Mouse (Mus musculus): ENCODE results near the gene Krt20. TPM values are rescaled to one million over a fixed set of nuclear protein-coding genes. Genes with fewer than 3 reads are reported as not detected.

Krt20 gene
- polyA plus RNA-seq, 1 experiment from 2014 or later = 24.6 TPM

- no peak for ATAC-seq
- Histone ChIP-seq H3K9me3 (replicated peaks) (no peaks in the 10 kb centered on the region), H3K27me3 (replicated peaks) (peaks cover 12% of the 10 kb centered on the region; the same call in 1 of the 2 replicates), H3K27ac (no peak overlapping the region), H3K36me3 (no peaks in the 10 kb centered on the region), H3K9ac (no peak overlapping the region), H3K4me1 (no peaks in the 10 kb centered on the region), H3K4me2 (no peak overlapping the region), H3K4me3 (no peak overlapping the region)
- 66% methylated on average over 13 of the region's 13 CpGs for WGBS (ENCODE audit: insufficient replicate concordance)
These were observed 37.9 kb downstream of the Krt20 start for GRCm38 (mm10) chr11:99399956-99400549.

GRCm38 (mm10) chr11:99398832-99399231 lies 39.1 kb downstream of the Krt20 start:
- Histone ChIP-seq H3K4me1 (no peaks in the 10 kb centered on the region), H3K36me3 (no peaks in the 10 kb centered on the region), H3K27ac (no peak overlapping the region), H3K9ac (no peak overlapping the region), H3K4me3 (no peak overlapping the region), H3K27me3 (replicated peaks) (peaks cover 12% of the 10 kb centered on the region; the same call in 1 of the 2 replicates), H3K4me2 (no peak overlapping the region), H3K9me3 (replicated peaks) (no peaks in the 10 kb centered on the region)
- 40% methylated on average over 8 of the region's 8 CpGs for WGBS (ENCODE audit: insufficient replicate concordance)
- ATAC-seq = no peak

- Histone ChIP-seq H3K9me3 (replicated peaks) (no peaks in the 10 kb centered on the region), H3K27ac (no peak overlapping the region), H3K4me3 (no peak overlapping the region), H3K4me1 (no peaks in the 10 kb centered on the region), H3K4me2 (no peak overlapping the region), H3K36me3 (no peaks in the 10 kb centered on the region), H3K9ac (no peak overlapping the region), H3K27me3 (replicated peaks) (peaks cover 12% of the 10 kb centered on the region; the same call in 1 of the 2 replicates)
- ATAC-seq = no peak
- WGBS (ENCODE audit: insufficient replicate concordance) = 46% methylated on average over 3 of the region's 3 CpGs
These were observed 39.9 kb downstream of the Krt20 start for GRCm38 (mm10) chr11:99398084-99398483.

GRCm38 (mm10) chr11:99396661-99397060 lies 41.3 kb downstream of the Krt20 start:
- H3K4me3 ChIP-seq = no peak overlapping the region
- no peak overlapping the region for H3K4me2 ChIP-seq
- H3K9ac ChIP-seq = no peak overlapping the region
- H3K36me3 ChIP-seq = no peaks in the 10 kb centered on the region
- no peak overlapping the region for H3K27ac ChIP-seq
- ATAC-seq = no peak
- H3K27me3 ChIP-seq (replicated peaks) = peaks cover 12% of the 10 kb centered on the region; the same call in 1 of the 2 replicates
- H3K9me3 ChIP-seq (replicated peaks) = no peaks in the 10 kb centered on the region
- H3K4me1 ChIP-seq = no peaks in the 10 kb centered on the region
- WGBS (ENCODE audit: insufficient replicate concordance) = 64% methylated on average over 2 of the region's 2 CpGs

GRCm38 (mm10) chr11:99396034-99396433 lies 41.9 kb downstream of the Krt20 start:
- no peaks in the 10 kb centered on the region for H3K36me3 ChIP-seq
- no peak for ATAC-seq
- H3K9ac ChIP-seq = no peak overlapping the region
- no peaks in the 10 kb centered on the region for H3K4me1 ChIP-seq
- H3K9me3 ChIP-seq (replicated peaks) = no peaks in the 10 kb centered on the region
- H3K27me3 ChIP-seq (replicated peaks) = peaks cover 13% of the 10 kb centered on the region; the same call in 1 of the 2 replicates
- no peak overlapping the region for H3K27ac ChIP-seq
- WGBS (ENCODE audit: insufficient replicate concordance) = 41% methylated on average over 3 of the region's 3 CpGs
- H3K4me2 ChIP-seq = no peak overlapping the region
- no peak overlapping the region for H3K4me3 ChIP-seq

GRCm38 (mm10) chr11:99392492-99392891 lies 45.5 kb downstream of the Krt20 start:
- Histone ChIP-seq H3K4me2 (no peak overlapping the region), H3K4me1 (no peaks in the 10 kb centered on the region), H3K9ac (no peak overlapping the region), H3K27me3 (replicated peaks) (peaks cover 14% of the 10 kb centered on the region), H3K4me3 (no peak overlapping the region), H3K27ac (no peak overlapping the region), H3K36me3 (0 out of 2 replicates have a peak, but pooled peaks cover 3% of the 10 kb centered on the region), H3K9me3 (replicated peaks) (no peaks in the 10 kb centered on the region)
- no peak for ATAC-seq
- WGBS (ENCODE audit: insufficient replicate concordance) = 68% methylated on average over 10 of the region's 10 CpGs

GRCm38 (mm10) chr11:99391375-99391774 lies 46.6 kb downstream of the Krt20 start:
- Histone ChIP-seq H3K27ac (no peak overlapping the region), H3K4me2 (no peak overlapping the region), H3K4me1 (no peaks in the 10 kb centered on the region), H3K4me3 (no peak overlapping the region), H3K9me3 (replicated peaks) (no peaks in the 10 kb centered on the region), H3K9ac (no peak overlapping the region), H3K36me3 (0 out of 2 replicates have a peak, but pooled peaks cover 3% of the 10 kb centered on the region), H3K27me3 (replicated peaks) (peaks cover 19% of the 10 kb centered on the region)
- WGBS (ENCODE audit: insufficient replicate concordance) = 65% methylated on average over 6 of the region's 6 CpGs
- no peak for ATAC-seq

- 58% methylated on average over 7 of the region's 7 CpGs for WGBS (ENCODE audit: insufficient replicate concordance)
- no peaks in the 10 kb centered on the region for H3K4me1 ChIP-seq
- no peak overlapping the region for H3K27ac ChIP-seq
- H3K9me3 ChIP-seq (replicated peaks) = no peaks in the 10 kb centered on the region
- H3K27me3 ChIP-seq (replicated peaks) = peaks cover 22% of the 10 kb centered on the region
- 0 out of 2 replicates have a peak, but pooled peaks cover 3% of the 10 kb centered on the region for H3K36me3 ChIP-seq
- no peak for ATAC-seq
- H3K4me3 ChIP-seq = no peak overlapping the region
- no peak overlapping the region for H3K9ac ChIP-seq
- H3K4me2 ChIP-seq = no peak overlapping the region
These were observed 47.1 kb downstream of the Krt20 start for GRCm38 (mm10) chr11:99390866-99391265.

- Histone ChIP-seq H3K4me3 (no peak within 1 kb of the TSS), H3K4me1 (no peaks in the 10 kb centered on the region), H3K4me2 (no peak within 1 kb of the TSS), H3K36me3 (0 out of 2 replicates have a peak, but pooled peaks cover 3% of the 10 kb centered on the region), H3K27ac (no peak within 1 kb of the TSS), H3K27me3 (replicated peaks) (peaks cover 25% of the 10 kb centered on the region), H3K9me3 (replicated peaks) (no peaks in the 10 kb centered on the region), H3K9ac (no peak within 1 kb of the TSS)
- WGBS (ENCODE audit: insufficient replicate concordance) = 69% methylated on average over 4 of the region's 4 CpGs
- no peak for ATAC-seq
These were observed 48.7 kb downstream of the Krt20 start, which contains the start of gene Krt10 for GRCm38 (mm10) chr11:99389264-99389663. Gene Krt10, minus strand, starts transcription at chr11:99389364.

- Histone ChIP-seq H3K27ac (no peak overlapping the region), H3K4me2 (no peak overlapping the region), H3K4me1 (no peaks in the 10 kb centered on the region), H3K4me3 (no peak overlapping the region), H3K9ac (no peak overlapping the region), H3K36me3 (0 out of 2 replicates have a peak, but pooled peaks cover 3% of the 10 kb centered on the region), H3K27me3 (replicated peaks) (peaks cover 28% of the 10 kb centered on the region), H3K9me3 (replicated peaks) (no peaks in the 10 kb centered on the region)
- WGBS (ENCODE audit: insufficient replicate concordance) = 77% methylated on average over 18 of the region's 18 CpGs
- no peak for ATAC-seq
These were observed 49.3 kb downstream of the Krt20 start for GRCm38 (mm10) chr11:99388661-99389060.

- H3K4me3 ChIP-seq = peak overlapping the region; percentile 61
- WGBS (ENCODE audit: insufficient replicate concordance) = 3% methylated on average over 71 of the region's 71 CpGs
- peaks cover 39% of the 10 kb centered on the region for H3K27me3 ChIP-seq (replicated peaks)
- no peaks in the 10 kb centered on the region for H3K9me3 ChIP-seq (replicated peaks)
- no peaks in the 10 kb centered on the region for H3K4me1 ChIP-seq
- peak overlapping the region; percentile 79 for H3K4me2 ChIP-seq
- ATAC-seq = peak; percentile 59
- H3K9ac ChIP-seq = peak overlapping the region; percentile 48
- H3K27ac ChIP-seq = peak overlapping the region; percentile 83
- H3K36me3 ChIP-seq = 0 out of 2 replicates have a peak, but pooled peaks cover 3% of the 10 kb centered on the region
These were observed 51.9 kb downstream of the Krt20 start for GRCm38 (mm10) chr11:99385813-99386721.

- no peaks in the 10 kb centered on the region for H3K36me3 ChIP-seq
- H3K4me3 ChIP-seq = no peak overlapping the region
- no peak overlapping the region for H3K4me2 ChIP-seq
- 15% methylated on average over 5 of the region's 5 CpGs for WGBS (ENCODE audit: insufficient replicate concordance)
- no peak overlapping the region for H3K9ac ChIP-seq
- H3K9me3 ChIP-seq (replicated peaks) = no peaks in the 10 kb centered on the region
- no peak for ATAC-seq
- H3K4me1 ChIP-seq = no peaks in the 10 kb centered on the region
- H3K27ac ChIP-seq = no peak overlapping the region
- peaks cover 17% of the 10 kb centered on the region for H3K27me3 ChIP-seq (replicated peaks)
These were observed 58.4 kb downstream of the Krt20 start for GRCm38 (mm10) chr11:99379568-99379967.
